Mouse (Mus musculus) cortical plate, adult 2 months (tissue): ENCODE results near the gene Lmtk3.

Experiments used
- CTCF ChIP-seq: fragments of 200-500 bp; IDR thresholded peaks from 2 replicates; pipeline ENCODE4 v1.5.1; 2011; ENCODE audit warnings: mild to moderate bottlenecking, control low read depth, low read length; ENCODE audit not compliant: insufficient read depth; ENCODE audit errors: extremely low read depth
- POLR2A ChIP-seq: fragments of 200-500 bp; IDR thresholded peaks from 2 replicates; pipeline ENCODE4 v1.6.1; 2011; ENCODE audit warnings: mild to moderate bottlenecking, low read length, control low read depth; ENCODE audit not compliant: insufficient read depth; ENCODE audit errors: extremely low read depth

DNA sequence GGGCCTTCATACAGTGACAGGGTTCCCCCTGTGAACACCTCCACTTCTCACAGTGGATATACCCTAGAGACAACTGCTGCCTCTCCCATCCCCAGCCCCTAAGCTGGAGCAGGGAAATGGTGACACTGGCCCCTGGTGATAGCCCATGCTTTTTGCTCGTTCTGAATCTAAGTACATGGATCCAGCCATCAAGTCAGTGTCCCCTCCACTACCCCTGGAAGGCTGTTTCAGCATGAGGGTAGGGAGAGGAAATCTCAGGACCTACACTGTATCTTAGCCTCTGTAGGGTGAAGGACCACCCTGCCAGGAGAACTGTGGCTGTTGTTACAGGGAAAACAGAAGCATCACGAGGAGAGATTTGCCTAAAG is 32.4 kb downstream of the Lmtk3 start:
- TF ChIP-seq CTCF (no peak), POLR2A (no peak)
